Mouse (Mus musculus) kidney, postnatal 14 days (tissue): ENCODE data around the gene Cnksr1.

Source experiments
- DNase-seq: peaks from one replicate; pipeline ENCODE4 v3.0.0; 2022; ENCODE audit warnings: mixed read lengths

Cnksr1 gene

GRCm38 (mm10) chr4:134186268-134186667 is 51.9 kb downstream of the Cnksr1 start:
- no peak for DNase-seq

- DNase-seq: no peak
Measured at GRCm38 (mm10) chr4:134185569-134185968, 52.6 kb downstream of the Cnksr1 start.

GRCm38 (mm10) chr4:134183711-134184110 is 54.5 kb downstream of the Cnksr1 start:
- DNase-seq: no peak

GRCm38 (mm10) chr4:134181825-134182224 is 56.4 kb downstream of the Cnksr1 start:
- DNase-seq: no peak

- no peak for DNase-seq
Measured at GRCm38 (mm10) chr4:134181112-134181511, 57.1 kb downstream of the Cnksr1 start.
